ENCODE assay signal across 13 mouse cellular contexts in the genomic region with DNA sequence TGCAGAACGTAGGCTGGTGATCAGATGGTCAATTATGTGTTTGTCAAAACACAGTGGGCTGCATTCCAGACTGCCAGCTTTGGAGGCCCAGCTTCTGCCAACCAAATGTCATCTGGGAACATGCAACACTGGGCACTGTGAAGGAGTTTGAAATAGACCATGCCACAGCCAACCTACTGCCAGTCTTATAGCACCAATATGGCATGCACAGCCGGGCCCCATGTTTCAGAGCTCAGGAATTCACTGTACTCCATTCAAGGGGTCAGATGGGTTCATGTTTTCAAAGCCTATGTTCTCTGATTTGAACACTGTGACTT.
DNase-seq lines count a peak whose midpoint lies in the region; ATAC-seq and TF ChIP-seq lines count a peak whose summit lies in the region.
"Had no signal": no experiment of that assay in that cellular context is flagged by ENCODE, and none has a peak within 500 bp of the region (broad histone marks: within the 10 kb centered on the region; RNA-seq: fewer than 3 reads in every experiment).

No protein-coding gene starts in this region.

- peak; percentile 33 for DNase-seq in adrenal gland, adult 2 months
- DNase-seq in adrenal gland, postnatal 4 days (ENCODE audit: low spot score in 2 of 2) = no peak
- DNase-seq in hindbrain, postnatal 0 days (ENCODE audit: low spot score) = peak; percentile 71
- DNase-seq in hindbrain, embryonic 10.5 days (ENCODE audit: low spot score) = no peak
- DNase-seq in cerebellum, postnatal 10 days = peak; percentile 95
- peak in 1 of 2 experiments; percentile 57 for DNase-seq in layer of hippocampus, adult 2 months (ENCODE audit: low spot score in 2 of 2)
- no peak for DNase-seq in natural killer cell, adult 2 months (ENCODE audit: low spot score in 2 of 2)
- no peak for DNase-seq in spleen, postnatal 14 days (ENCODE audit: low spot score in 2 of 2)
- DNase-seq: liver, postnatal 0 days had no signal

- H3K36me3 ChIP-seq in hindbrain, postnatal 0 days (ENCODE audit: insufficient read depth, low read length) = no peaks in the 10 kb centered on the region
- H3K36me3 ChIP-seq in hindbrain, embryonic 10.5 days = no peaks in the 10 kb centered on the region
- H3K36me3 ChIP-seq: stomach, embryonic 15.5 days had no signal

- no peak overlapping the region for H3K4me3 ChIP-seq in hindbrain, postnatal 0 days (ENCODE audit: low read length)
- no peak overlapping the region for H3K4me3 ChIP-seq in hindbrain, embryonic 10.5 days
- no peak overlapping the region for H3K4me3 ChIP-seq in layer of hippocampus, adult 2 months
- H3K4me3 ChIP-seq: erythroblast, embryonic 14.5 days; left cerebral cortex, adult 2 months; stomach, embryonic 15.5 days had no signal

- 29% methylated on average over 2 of the region's 2 CpGs for WGBS in hindbrain, postnatal 0 days
- WGBS in hindbrain, embryonic 10.5 days = 89% methylated on average over 2 of the region's 2 CpGs

- H3K9me3 ChIP-seq in hindbrain, postnatal 0 days (ENCODE audit: low read length) = no peaks in the 10 kb centered on the region
- H3K9me3 ChIP-seq in hindbrain, embryonic 10.5 days = no peaks in the 10 kb centered on the region
- H3K9me3 ChIP-seq: stomach, embryonic 15.5 days had no signal

- H3K27ac ChIP-seq in hindbrain, postnatal 0 days = peak overlapping the region; percentile 62; the same call in 1 of the 2 replicates
- no peak overlapping the region for H3K27ac ChIP-seq in hindbrain, embryonic 10.5 days
- peak overlapping the region; percentile 89 for H3K27ac ChIP-seq in layer of hippocampus, adult 2 months
- H3K27ac ChIP-seq: stomach, embryonic 15.5 days had no signal

- peaks cover 18% of the 10 kb centered on the region; the same call in 1 of the 2 replicates for H3K4me1 ChIP-seq in hindbrain, postnatal 0 days (ENCODE audit: insufficient read depth, low read length)
- H3K4me1 ChIP-seq in hindbrain, embryonic 10.5 days (replicated peaks) = peaks cover 33% of the 10 kb centered on the region

- TF ChIP-seq CTCF in hindbrain, postnatal 0 days (IDR thresholded peaks at IDR 0.05; ENCODE audit: low read depth) = no peak
- no peak for TF ChIP-seq CTCF in layer of hippocampus, adult 2 months (conservative IDR thresholded peaks at IDR 0.05)

- peak; percentile 78 for ATAC-seq in hindbrain, postnatal 0 days
- ATAC-seq: liver, postnatal 0 days; midbrain, embryonic 16.5 days had no signal

- no peaks in the 10 kb centered on the region for H3K27me3 ChIP-seq in hindbrain, postnatal 0 days (ENCODE audit: insufficient read depth, low read length)
- H3K27me3 ChIP-seq in hindbrain, embryonic 10.5 days (ENCODE audit: insufficient read depth, poor library complexity, severe bottlenecking) = no peaks in the 10 kb centered on the region
- H3K27me3 ChIP-seq: stomach, embryonic 15.5 days had no signal

- no peak overlapping the region for H3K9ac ChIP-seq in hindbrain, postnatal 0 days (replicated peaks; ENCODE audit: low read length)
- H3K9ac ChIP-seq: liver, postnatal 0 days; stomach, embryonic 15.5 days had no signal

- H3K4me2 ChIP-seq in hindbrain, postnatal 0 days (ENCODE audit: low read depth, low read length) = no peak overlapping the region
- H3K4me2 ChIP-seq: stomach, embryonic 15.5 days had no signal

Comparison
In these comparisons a context has a peak if more than half of its experiments do, and no peak if none do; other contexts are left out.
1. DNase-seq: peak in adrenal gland, adult 2 months (single experiment), hindbrain, postnatal 0 days (single experiment) and cerebellum, postnatal 10 days (2 of 2); none in adrenal gland, postnatal 4 days (0 of 2), hindbrain, embryonic 10.5 days (single experiment), natural killer cell, adult 2 months (0 of 2) and spleen, postnatal 14 days (0 of 2).